Mouse (Mus musculus): Measurements from ENCODE around the gene Adprh. TPM values are rescaled to one million over a fixed set of nuclear protein-coding genes. Genes with fewer than 3 reads are reported as not detected.

Adprh gene
- polyA plus RNA-seq, 1 experiment from 2014 or later = 106 TPM

- H3K36me3 ChIP-seq = no peaks in the 10 kb centered on the region
- H3K9me3 ChIP-seq = no peaks in the 10 kb centered on the region
- H3K4me1 ChIP-seq = peaks cover 12% of the 10 kb centered on the region
- peak overlapping the region; percentile 36 for H3K4me3 ChIP-seq
- H3K9ac ChIP-seq = no peak overlapping the region
- ATAC-seq (ENCODE audit: insufficient number of reproducible peaks, low FRiP score, low TSS enrichment, low read depth) = no peak
- peak overlapping the region; percentile 54; the same call in 1 of the 2 replicates for H3K4me2 ChIP-seq
- WGBS = 51% methylated on average over 4 of the region's 4 CpGs
- H3K27me3 ChIP-seq = 0 out of 2 replicates have a peak, but pooled peaks cover 3% of the 10 kb centered on the region
- no peak overlapping the region for H3K27ac ChIP-seq
Measured at GRCm38 (mm10) chr16:38475681-38476311, 23.3 kb upstream of the Adprh start.

GRCm38 (mm10) chr16:38474677-38475286, 22.3 kb upstream of the Adprh start:
- H3K9ac ChIP-seq = no peak overlapping the region
- no peak for ATAC-seq (ENCODE audit: insufficient number of reproducible peaks, low FRiP score, low TSS enrichment, low read depth)
- no peaks in the 10 kb centered on the region for H3K36me3 ChIP-seq
- H3K4me2 ChIP-seq = no peak overlapping the region
- H3K9me3 ChIP-seq = no peaks in the 10 kb centered on the region
- H3K4me1 ChIP-seq = peaks cover 12% of the 10 kb centered on the region
- no peak overlapping the region for H3K4me3 ChIP-seq
- H3K27me3 ChIP-seq = no peaks in the 10 kb centered on the region
- H3K27ac ChIP-seq = no peak overlapping the region
- 90% methylated on average over 9 of the region's 9 CpGs for WGBS

GRCm38 (mm10) chr16:38473661-38474060, 21.2 kb upstream of the Adprh start:
- ATAC-seq (ENCODE audit: insufficient number of reproducible peaks, low FRiP score, low TSS enrichment, low read depth) = no peak
- H3K27ac ChIP-seq = no peak overlapping the region
- H3K4me1 ChIP-seq = peaks cover 12% of the 10 kb centered on the region
- H3K36me3 ChIP-seq = no peaks in the 10 kb centered on the region
- no peak overlapping the region for H3K4me3 ChIP-seq
- H3K9me3 ChIP-seq = no peaks in the 10 kb centered on the region
- H3K27me3 ChIP-seq = no peaks in the 10 kb centered on the region
- H3K4me2 ChIP-seq = no peak overlapping the region
- H3K9ac ChIP-seq = no peak overlapping the region
- 89% methylated on average over 5 of the region's 5 CpGs for WGBS

- no peak for ATAC-seq (ENCODE audit: insufficient number of reproducible peaks, low FRiP score, low TSS enrichment, low read depth)
- H3K9me3 ChIP-seq = no peaks in the 10 kb centered on the region
- H3K4me1 ChIP-seq = peaks cover 12% of the 10 kb centered on the region
- H3K4me3 ChIP-seq = no peak overlapping the region
- H3K27me3 ChIP-seq = no peaks in the 10 kb centered on the region
- H3K9ac ChIP-seq = no peak overlapping the region
- 87% methylated on average over 5 of the region's 5 CpGs for whole genome bisulfite sequencing
- no peak overlapping the region for H3K4me2 ChIP-seq
- no peak overlapping the region for H3K27ac ChIP-seq
- no peaks in the 10 kb centered on the region for H3K36me3 ChIP-seq
Measured at GRCm38 (mm10) chr16:38472507-38472873, 20.0 kb upstream of the Adprh start.

GRCm38 (mm10) chr16:38471697-38472506, 19.4 kb upstream of the Adprh start:
- no peak for ATAC-seq (ENCODE audit: insufficient number of reproducible peaks, low FRiP score, low TSS enrichment, low read depth)
- H3K4me3 ChIP-seq = no peak overlapping the region
- no peak overlapping the region for H3K4me2 ChIP-seq
- H3K9me3 ChIP-seq = no peaks in the 10 kb centered on the region
- H3K4me1 ChIP-seq = peaks cover 7% of the 10 kb centered on the region
- no peak overlapping the region for H3K27ac ChIP-seq
- H3K36me3 ChIP-seq = no peaks in the 10 kb centered on the region
- 84% methylated on average over 11 of the region's 11 CpGs for WGBS
- H3K27me3 ChIP-seq = no peaks in the 10 kb centered on the region
- no peak overlapping the region for H3K9ac ChIP-seq

- H3K27ac ChIP-seq = no peak overlapping the region
- H3K4me1 ChIP-seq = no peaks in the 10 kb centered on the region
- H3K36me3 ChIP-seq = no peaks in the 10 kb centered on the region
- 73% methylated on average over 8 of the region's 8 CpGs for WGBS
- H3K9me3 ChIP-seq = no peaks in the 10 kb centered on the region
- H3K4me2 ChIP-seq = no peak overlapping the region
- no peak for ATAC-seq (ENCODE audit: insufficient number of reproducible peaks, low FRiP score, low TSS enrichment, low read depth)
- no peak overlapping the region for H3K4me3 ChIP-seq
- no peak overlapping the region for H3K9ac ChIP-seq
- no peaks in the 10 kb centered on the region for H3K27me3 ChIP-seq
Measured at GRCm38 (mm10) chr16:38469437-38469836, 16.9 kb upstream of the Adprh start.

GRCm38 (mm10) chr16:38468706-38469018, 16.2 kb upstream of the Adprh start:
- no peaks in the 10 kb centered on the region for H3K27me3 ChIP-seq
- WGBS = 35% methylated on average over 3 of the region's 3 CpGs
- no peak overlapping the region for H3K9ac ChIP-seq
- H3K4me1 ChIP-seq = no peaks in the 10 kb centered on the region
- H3K36me3 ChIP-seq = no peaks in the 10 kb centered on the region
- no peak overlapping the region for H3K4me2 ChIP-seq
- H3K27ac ChIP-seq = no peak overlapping the region
- no peak overlapping the region for H3K4me3 ChIP-seq
- H3K9me3 ChIP-seq = no peaks in the 10 kb centered on the region
- no peak for ATAC-seq (ENCODE audit: insufficient number of reproducible peaks, low FRiP score, low TSS enrichment, low read depth)

GRCm38 (mm10) chr16:38467917-38468705, 15.6 kb upstream of the Adprh start:
- 73% methylated on average over 8 of the region's 8 CpGs for WGBS
- Histone ChIP-seq H3K36me3 (no peaks in the 10 kb centered on the region), H3K27me3 (no peaks in the 10 kb centered on the region), H3K4me3 (no peak overlapping the region), H3K9ac (no peak overlapping the region), H3K4me2 (no peak overlapping the region), H3K27ac (no peak overlapping the region), H3K9me3 (no peaks in the 10 kb centered on the region), H3K4me1 (no peaks in the 10 kb centered on the region)
- ATAC-seq (ENCODE audit: insufficient number of reproducible peaks, low FRiP score, low TSS enrichment, low read depth) = no peak

GRCm38 (mm10) chr16:38467091-38467916, 14.8 kb upstream of the Adprh start:
- Histone ChIP-seq H3K4me1 (no peaks in the 10 kb centered on the region), H3K4me3 (no peak overlapping the region), H3K4me2 (no peak overlapping the region), H3K27ac (no peak overlapping the region), H3K36me3 (no peaks in the 10 kb centered on the region), H3K9ac (no peak overlapping the region), H3K27me3 (no peaks in the 10 kb centered on the region), H3K9me3 (no peaks in the 10 kb centered on the region)
- no peak for ATAC-seq (ENCODE audit: insufficient number of reproducible peaks, low FRiP score, low TSS enrichment, low read depth)
- whole genome bisulfite sequencing = 83% methylated on average over 13 of the region's 13 CpGs

GRCm38 (mm10) chr16:38466089-38466488, 13.6 kb upstream of the Adprh start:
- no peak overlapping the region for H3K4me2 ChIP-seq
- H3K9ac ChIP-seq = no peak overlapping the region
- H3K4me1 ChIP-seq = no peaks in the 10 kb centered on the region
- H3K36me3 ChIP-seq = no peaks in the 10 kb centered on the region
- WGBS = 77% methylated on average over 4 of the region's 4 CpGs
- no peak for ATAC-seq (ENCODE audit: insufficient number of reproducible peaks, low FRiP score, low TSS enrichment, low read depth)
- H3K9me3 ChIP-seq = no peaks in the 10 kb centered on the region
- H3K27me3 ChIP-seq = no peaks in the 10 kb centered on the region
- no peak overlapping the region for H3K27ac ChIP-seq
- H3K4me3 ChIP-seq = no peak overlapping the region

GRCm38 (mm10) chr16:38463305-38463704, 10.8 kb upstream of the Adprh start:
- H3K36me3 ChIP-seq = no peaks in the 10 kb centered on the region
- H3K4me3 ChIP-seq = no peak overlapping the region
- no peaks in the 10 kb centered on the region for H3K27me3 ChIP-seq
- H3K9ac ChIP-seq = no peak overlapping the region
- H3K9me3 ChIP-seq = no peaks in the 10 kb centered on the region
- 90% methylated on average over 5 of the region's 5 CpGs for WGBS
- ATAC-seq (ENCODE audit: insufficient number of reproducible peaks, low FRiP score, low TSS enrichment, low read depth) = no peak
- no peaks in the 10 kb centered on the region for H3K4me1 ChIP-seq
- H3K27ac ChIP-seq = no peak overlapping the region
- H3K4me2 ChIP-seq = no peak overlapping the region

Measured in limb, embryonic 15.5 days (tissue).